ENCODE assay signal across 7 mouse cellular contexts in genomic region chr7:98550596-98550995, GRCm38 (mm10).
DNase-seq lines count a peak whose midpoint lies in the region; ATAC-seq and TF ChIP-seq lines count a peak whose summit lies in the region.

No protein-coding gene starts in this region.

- no peak for DNase-seq in kidney, adult 11 months
- DNase-seq in heart, postnatal 0 days (ENCODE audit: low spot score) = peak; percentile 44
- DNase-seq in lung, postnatal 0 days (ENCODE audit: low spot score) = peak; percentile 62
- DNase-seq in left cerebral cortex, postnatal 36 days (ENCODE audit: low spot score in 2 of 2) = no peak
- no peak for DNase-seq in urinary bladder, adult 18-20 months (ENCODE audit: low spot score in 2 of 2)

- H3K9me3 ChIP-seq in kidney, embryonic 15.5 days (replicated peaks) = no peaks in the 10 kb centered on the region
- H3K9me3 ChIP-seq in embryonic facial prominence, embryonic 15.5 days (replicated peaks) = no peaks in the 10 kb centered on the region
- no peaks in the 10 kb centered on the region for H3K9me3 ChIP-seq in heart, postnatal 0 days (replicated peaks; ENCODE audit: control insufficient read depth, low read length)
- H3K9me3 ChIP-seq in lung, postnatal 0 days (ENCODE audit: low read length) = no peaks in the 10 kb centered on the region

- H3K4me3 ChIP-seq in kidney, embryonic 15.5 days (replicated peaks) = no peak overlapping the region
- H3K4me3 ChIP-seq in embryonic facial prominence, embryonic 15.5 days (replicated peaks) = no peak overlapping the region
- no peak overlapping the region for H3K4me3 ChIP-seq in heart, postnatal 0 days (ENCODE audit: low read depth, low read length)
- H3K4me3 ChIP-seq in lung, postnatal 0 days (ENCODE audit: low read depth, low read length) = no peak overlapping the region

- H3K27ac ChIP-seq in kidney, embryonic 15.5 days = peak overlapping the region; percentile 43
- H3K27ac ChIP-seq in embryonic facial prominence, embryonic 15.5 days (replicated peaks) = 0 out of 2 replicates have a peak overlapping the region, but pooled peaks have one; percentile 7
- peak overlapping the region; percentile 82 for H3K27ac ChIP-seq in heart, postnatal 0 days (ENCODE audit: low read depth)
- H3K27ac ChIP-seq in lung, postnatal 0 days (ENCODE audit: low read length) = peak overlapping the region; percentile 73

- no peak for TF ChIP-seq EP300 in heart, postnatal 0 days (IDR thresholded peaks at IDR 0.05; ENCODE audit: low read depth)
- TF ChIP-seq EP300 in lung, postnatal 0 days (IDR thresholded peaks at IDR 0.05) = peak; percentile 62

- H3K36me3 ChIP-seq in kidney, embryonic 15.5 days = no peaks in the 10 kb centered on the region
- H3K36me3 ChIP-seq in embryonic facial prominence, embryonic 15.5 days = no peaks in the 10 kb centered on the region
- H3K36me3 ChIP-seq in heart, postnatal 0 days (replicated peaks; ENCODE audit: control insufficient read depth, insufficient read depth, low read length) = no peaks in the 10 kb centered on the region
- H3K36me3 ChIP-seq in lung, postnatal 0 days (ENCODE audit: insufficient read depth, low read length) = no peaks in the 10 kb centered on the region

- no peak overlapping the region for H3K9ac ChIP-seq in kidney, embryonic 15.5 days
- no peak overlapping the region for H3K9ac ChIP-seq in embryonic facial prominence, embryonic 15.5 days
- H3K9ac ChIP-seq in heart, postnatal 0 days (replicated peaks; ENCODE audit: low read depth, low read length) = no peak overlapping the region
- no peak overlapping the region for H3K9ac ChIP-seq in lung, postnatal 0 days (replicated peaks; ENCODE audit: low read depth)

- TF ChIP-seq CTCF in heart, postnatal 0 days (IDR thresholded peaks at IDR 0.05; ENCODE audit: low read depth) = no peak
- no peak for TF ChIP-seq CTCF in lung, postnatal 0 days (IDR thresholded peaks at IDR 0.05)

- intact Hi-C loops in left cerebral cortex, postnatal 36 days (cut with DNase I) = no loop called here

- no peak for ATAC-seq in kidney, embryonic 15.5 days (replicated peaks; ENCODE audit: low FRiP score)
- peak; percentile 53 for ATAC-seq in embryonic facial prominence, embryonic 15.5 days (ENCODE audit: insufficient number of reproducible peaks, low FRiP score, low TSS enrichment, low read depth)
- ATAC-seq in heart, postnatal 0 days (ENCODE audit: insufficient read depth, low read depth) = peak; percentile 83
- ATAC-seq in lung, postnatal 0 days = peak; percentile 84

- H3K4me1 ChIP-seq in kidney, embryonic 15.5 days = peaks cover 5% of the 10 kb centered on the region
- peaks cover 7% of the 10 kb centered on the region for H3K4me1 ChIP-seq in embryonic facial prominence, embryonic 15.5 days
- peaks cover 25% of the 10 kb centered on the region for H3K4me1 ChIP-seq in heart, postnatal 0 days (ENCODE audit: control insufficient read depth, insufficient read depth)
- H3K4me1 ChIP-seq in lung, postnatal 0 days (ENCODE audit: insufficient read depth, low read depth, low read length) = peaks cover 12% of the 10 kb centered on the region; the same call in 1 of the 2 replicates

- WGBS in kidney, embryonic 15.5 days = 33% methylated on average over 2 of the region's 2 CpGs
- WGBS in embryonic facial prominence, embryonic 15.5 days = 33% methylated on average over 2 of the region's 2 CpGs
- WGBS in heart, postnatal 0 days = 10% methylated on average over 2 of the region's 2 CpGs
- 11% methylated on average over 2 of the region's 2 CpGs for WGBS in lung, postnatal 0 days

- H3K27me3 ChIP-seq in kidney, embryonic 15.5 days = no peaks in the 10 kb centered on the region
- H3K27me3 ChIP-seq in embryonic facial prominence, embryonic 15.5 days = no peaks in the 10 kb centered on the region
- H3K27me3 ChIP-seq in heart, postnatal 0 days (ENCODE audit: control insufficient read depth, insufficient read depth, low read length) = no peaks in the 10 kb centered on the region
- H3K27me3 ChIP-seq in lung, postnatal 0 days (replicated peaks; ENCODE audit: insufficient read depth, low read length) = no peaks in the 10 kb centered on the region

- H3K4me2 ChIP-seq in kidney, embryonic 15.5 days = no peak overlapping the region
- no peak overlapping the region for H3K4me2 ChIP-seq in embryonic facial prominence, embryonic 15.5 days (replicated peaks)
- H3K4me2 ChIP-seq in heart, postnatal 0 days (ENCODE audit: low read depth, low read length) = no peak overlapping the region
- no peak overlapping the region for H3K4me2 ChIP-seq in lung, postnatal 0 days (replicated peaks; ENCODE audit: low read depth, low read length)

Comparison
In these comparisons a context has a peak if more than half of its experiments do, and no peak if none do; other contexts are left out.
1. H3K27ac ChIP-seq: peak in every context shown above with its lines; median percentile 82 in heart, postnatal 0 days; 73 in lung, postnatal 0 days; 43 in kidney, embryonic 15.5 days; 7 in embryonic facial prominence, embryonic 15.5 days.
2. DNase-seq: peak in heart, postnatal 0 days (single experiment) and lung, postnatal 0 days (single experiment); none in kidney, adult 11 months (single experiment), left cerebral cortex, postnatal 36 days (0 of 2) and urinary bladder, adult 18-20 months (0 of 2).